Mouse (Mus musculus): Measurements from ENCODE around the gene Lancl3.
"Not testable (repeated sequence)": the region's sequence is repeated elsewhere in the genome, so short reads cannot be mapped to it uniquely, and the experiment has no call there.

Lancl3 gene

GRCm38 (mm10) chrX:9271112-9271511 is 71.4 kb downstream of the Lancl3 start:
- no peak for DNase-seq

GRCm38 (mm10) chrX:9271947-9272459 is 72.3 kb downstream of the Lancl3 start:
- DNase-seq: no peak

DNA sequence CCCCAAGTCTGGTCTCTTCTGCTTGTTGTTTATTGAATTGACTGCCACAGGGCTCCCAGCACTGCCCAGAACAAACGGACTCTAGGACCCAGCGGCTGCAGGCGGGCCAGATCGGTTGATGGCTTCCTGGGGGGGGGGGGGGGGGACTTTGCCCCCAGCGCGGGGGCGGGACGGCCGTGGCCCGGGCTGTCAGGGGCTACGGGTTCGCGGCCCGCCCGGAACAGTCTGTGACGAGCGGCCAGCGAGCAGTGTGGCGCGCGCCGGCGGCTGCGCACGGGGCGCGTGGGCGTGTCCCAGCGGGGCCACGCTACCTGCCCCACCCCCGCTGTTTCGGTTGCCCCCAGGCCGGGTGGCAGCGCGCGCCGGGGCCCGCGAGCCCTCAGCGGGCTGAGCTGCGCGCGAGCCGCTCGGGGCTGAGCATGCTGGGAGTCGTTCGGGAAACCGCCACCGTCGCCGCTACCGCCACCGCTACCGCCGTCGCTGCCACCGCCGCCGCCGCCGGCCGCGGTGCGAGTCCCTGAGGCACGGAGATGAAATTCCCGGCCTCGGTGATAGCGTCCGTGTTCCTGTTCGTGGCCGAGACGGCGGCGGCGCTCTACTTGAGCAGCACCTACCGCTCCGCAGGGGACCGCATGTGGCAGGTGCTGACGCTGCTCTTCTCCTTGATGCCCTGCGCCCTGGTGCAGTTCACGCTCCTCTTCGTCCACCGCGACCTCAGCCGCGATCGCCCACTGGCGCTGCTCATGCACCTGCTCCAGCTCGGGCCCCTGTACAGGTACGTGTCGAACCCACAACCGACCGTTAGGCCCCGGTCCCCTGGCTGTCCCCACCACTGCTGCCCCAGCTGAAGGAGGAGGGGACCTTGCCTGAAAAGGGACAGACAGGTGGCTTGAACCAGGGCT is 73.0 kb downstream of the Lancl3 start, which contains the start of gene Xk:
Gene Xk, plus strand, starts transcription at position 297 of the 902 bp plus-strand sequence.
- peak; percentile 12 for DNase-seq

DNA sequence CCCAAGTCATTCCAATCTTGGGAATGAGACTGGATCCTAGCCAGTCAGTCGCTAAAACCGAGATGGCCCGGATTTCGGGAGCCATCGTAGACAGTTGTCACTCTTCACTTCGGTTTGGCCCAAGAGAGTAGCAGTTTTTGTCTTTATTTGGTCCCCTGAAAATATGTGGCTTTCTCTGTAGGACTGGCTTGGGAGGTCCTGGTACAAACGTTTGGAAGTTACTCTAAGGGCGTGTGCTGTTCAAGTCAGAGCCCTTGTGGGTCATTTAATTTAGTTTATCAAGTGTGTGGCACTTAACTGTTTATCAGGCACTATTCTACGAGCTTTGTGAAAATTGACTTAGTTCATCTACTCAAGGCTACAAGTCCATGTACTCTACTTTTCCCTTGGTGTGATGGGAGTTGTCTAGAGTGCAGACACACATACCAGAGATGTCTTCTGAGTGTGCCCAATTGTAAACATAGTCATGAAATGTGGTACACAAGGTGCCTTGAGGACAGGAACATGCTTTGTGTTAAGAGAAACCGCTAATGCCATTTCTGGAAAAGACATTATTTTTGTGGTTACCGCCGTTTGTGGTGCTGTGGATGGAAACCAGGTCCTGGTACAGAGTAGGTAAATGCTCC is 73.8 kb downstream of the Lancl3 start:
- no peak for DNase-seq

GRCm38 (mm10) chrX:9274321-9274720 is 74.6 kb downstream of the Lancl3 start:
- no peak for DNase-seq

DNA sequence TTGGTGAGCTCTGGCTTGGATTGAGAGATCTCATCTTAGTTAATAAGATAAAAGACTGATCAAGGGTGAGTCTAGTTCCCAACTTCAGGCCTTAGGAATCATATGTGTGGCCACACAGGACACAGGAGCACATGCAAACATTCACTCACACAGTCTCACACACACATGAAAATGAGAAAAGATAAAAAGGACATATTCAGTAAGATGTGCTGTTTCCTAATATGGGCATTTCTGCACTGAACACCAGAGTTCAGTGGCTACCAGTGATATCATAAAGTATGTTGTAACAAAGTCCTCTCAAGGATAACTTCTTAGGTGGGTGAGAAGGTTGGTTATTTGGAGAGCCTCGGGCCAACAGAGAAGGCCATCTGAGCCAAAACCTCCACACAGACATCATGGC is 83.8 kb downstream of the Lancl3 start, which contains the start of gene H2al1m:
Gene H2al1m, plus strand, starts transcription at position 301 of the 400 bp plus-strand sequence.
- DNase-seq: not testable (repeated sequence)

GRCm38 (mm10) chrX:9293140-9293829 is 93.6 kb downstream of the Lancl3 start:
- not testable (repeated sequence) for DNase-seq

GRCm38 (mm10) chrX:9298413-9298864 is 98.7 kb downstream of the Lancl3 start:
- no peak for DNase-seq

- DNase-seq: no peak
Measured at GRCm38 (mm10) chrX:9302791-9303190, 103.1 kb downstream of the Lancl3 start.

GRCm38 (mm10) chrX:9303455-9303854 is 103.8 kb downstream of the Lancl3 start:
- no peak for DNase-seq

DNA sequence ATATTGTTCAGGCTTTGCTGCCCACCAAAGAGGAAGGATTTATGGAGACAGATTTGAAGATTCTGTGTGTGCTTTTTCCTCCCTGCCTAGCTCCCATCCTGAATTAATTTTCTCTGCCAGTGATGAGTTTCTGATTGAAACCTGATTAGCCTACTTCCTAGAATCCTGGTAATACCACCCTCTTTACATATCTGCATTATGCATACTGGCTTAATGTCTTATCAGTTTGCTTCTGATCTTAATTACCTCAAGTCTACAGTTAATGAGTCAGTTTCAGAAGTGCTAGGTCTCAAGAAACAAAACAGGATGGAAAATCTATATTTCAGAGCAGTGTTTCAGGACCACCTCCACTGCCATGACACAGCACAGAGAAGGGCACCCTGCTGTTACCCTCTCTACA is 116.8 kb downstream of the Lancl3 start:
- not testable (repeated sequence) for DNase-seq

Measured in kidney, adult 11 months (tissue).